Mouse (Mus musculus): ENCODE data around the gene Usp44. TPM values are rescaled to one million over a fixed set of nuclear protein-coding genes. Genes with fewer than 3 reads are reported as not detected.

Usp44 gene
- polyA plus RNA-seq (2017; shearing (Covaris generic)) = under 1 TPM in 1 of 2 experiments, not detected in 1; 0.73 TPM

DNA sequence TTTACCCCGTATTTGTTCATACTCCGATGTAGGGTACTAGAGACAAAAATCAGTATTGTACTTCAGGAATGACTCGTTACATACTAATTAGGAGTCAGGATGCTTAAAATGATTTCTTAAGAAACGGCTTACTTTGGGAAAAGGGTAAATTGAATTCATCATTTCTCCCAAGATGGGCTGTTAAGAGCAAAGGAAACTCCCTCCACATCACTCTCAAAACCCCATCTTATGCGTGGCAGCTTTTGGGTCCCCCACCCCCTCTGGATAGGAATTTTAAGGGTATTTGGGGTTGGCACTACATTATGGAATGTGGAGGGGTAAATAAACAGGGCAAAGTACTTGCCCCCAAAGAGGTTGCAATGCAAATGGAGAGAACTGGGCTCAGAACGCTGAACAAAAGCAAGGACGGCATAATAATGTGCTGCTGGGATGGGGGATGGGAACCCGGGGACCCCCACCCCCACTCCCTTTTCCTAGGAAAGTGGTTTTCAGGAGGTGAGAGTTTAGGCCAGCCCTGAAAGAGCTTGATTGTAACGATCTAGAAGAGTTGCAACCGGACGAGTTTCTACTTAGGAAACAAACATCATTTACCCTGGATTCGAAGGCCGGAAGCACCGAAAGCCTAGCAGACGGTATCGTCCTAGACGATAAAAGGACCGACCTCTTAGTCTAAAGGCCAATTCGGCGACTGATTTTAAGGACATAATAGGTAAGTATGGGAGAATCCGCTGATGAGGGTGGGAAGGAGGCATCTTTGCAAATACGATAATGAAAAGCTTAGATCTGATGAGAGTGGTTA is at the start of gene Usp44:
Gene Usp44, plus strand, starts transcription at position 625 of the 799 bp plus-strand sequence.

DNA sequence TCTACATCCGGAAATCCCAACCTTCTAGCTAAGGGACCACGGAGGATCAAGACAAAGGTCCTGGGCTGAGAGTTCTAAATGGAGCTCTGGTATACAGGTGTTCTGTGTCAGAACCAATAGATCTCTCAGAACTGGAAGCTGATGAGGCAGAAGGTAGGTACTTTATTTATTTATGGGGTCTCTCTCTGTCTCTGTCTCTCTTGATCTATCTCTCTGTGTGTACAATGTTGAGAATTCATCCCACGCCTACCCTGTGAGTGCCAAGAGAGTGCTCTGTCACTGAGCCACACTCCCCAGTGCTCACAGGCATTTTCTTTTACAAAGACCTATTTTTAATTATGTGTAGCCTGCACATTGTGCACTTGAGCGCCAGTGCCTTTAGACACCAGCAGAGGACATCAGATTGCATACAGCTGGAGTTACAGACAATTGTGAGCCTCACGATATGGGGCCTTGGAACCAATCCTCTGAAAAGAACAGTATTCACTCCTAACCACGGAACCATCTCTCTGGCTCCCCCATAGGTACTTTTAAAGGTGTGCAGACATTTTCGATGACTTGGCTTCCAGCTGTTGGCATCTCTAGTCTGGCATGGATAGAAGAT is 65.8 kb downstream of the Usp44 start, which contains the start of gene Metap2:
Gene Metap2, minus strand, starts transcription at position 51 of the 604 bp plus-strand sequence.

Other genes starting within 250 kb of the Usp44 start
- gene Snrpf, start 241.8 kb upstream of the Usp44 start, polyA plus RNA-seq (2017; shearing (Covaris generic)) = 10 to 100 TPM; 43.3 to 45.1 TPM
- gene Ntn4, start 190.9 kb upstream of the Usp44 start, polyA plus RNA-seq (2017; shearing (Covaris generic)) = 1 to 10 TPM in 1 of 2 experiments, under 1 TPM in 1; 0.83 to 1.7 TPM
- 100 to 1,000 TPM; 145 to 155 TPM for gene Metap2, start 65.5 kb downstream of the Usp44 start, polyA plus RNA-seq (2017; shearing (Covaris generic))
- gene Vezt, start 204.3 kb downstream of the Usp44 start, polyA plus RNA-seq (2017; shearing (Covaris generic)) = 10 to 100 TPM in 1 of 2 experiments, 1 to 10 TPM in 1; 7.9 to 14.6 TPM
- 1 to 10 TPM; 3.3 to 4.2 TPM for gene Fgd6, start 204.4 kb downstream of the Usp44 start, polyA plus RNA-seq (2017; shearing (Covaris generic))

All from inflammation-experienced regulatory T-cells (primary cell).